Mouse (Mus musculus): Measurements from ENCODE around the gene Ppp1r37. TPM values are rescaled to one million over a fixed set of nuclear protein-coding genes. Genes with fewer than 3 reads are reported as not detected.
A peak's percentile ranks its signal among the peaks of the same experiment; 100 is the strongest.

Ppp1r37 gene
- total RNA-seq, 1 experiment = 25.3 TPM

GRCm38 (mm10) chr7:19506969-19507611 is 55.8 kb downstream of the Ppp1r37 start:
- no peak for TF ChIP-seq ZC3H11A (IDR thresholded peaks at IDR 0.05; ENCODE audit: borderline replicate concordance, low read depth, low read length)
- no peak for TF ChIP-seq HCFC1 (IDR thresholded peaks at IDR 0.05; ENCODE audit: borderline replicate concordance, insufficient read depth, low read length)
- TF ChIP-seq ZNF384 (IDR thresholded peaks at IDR 0.05; ENCODE audit: low read depth, low read length) = no peak
- TF ChIP-seq MAFK (IDR thresholded peaks at IDR 0.05; ENCODE audit: insufficient read depth, low read depth, low read length) = no peak
- no peak for TF ChIP-seq CHD2 (IDR thresholded peaks at IDR 0.05; ENCODE audit: low read depth, low read length)
- in situ Hi-C loops (cut with MboI; ENCODE audit: low sequenced_read_pairs in 2 of 2, unreplicated experiment in 2 of 2) = no loop called here

DNA sequence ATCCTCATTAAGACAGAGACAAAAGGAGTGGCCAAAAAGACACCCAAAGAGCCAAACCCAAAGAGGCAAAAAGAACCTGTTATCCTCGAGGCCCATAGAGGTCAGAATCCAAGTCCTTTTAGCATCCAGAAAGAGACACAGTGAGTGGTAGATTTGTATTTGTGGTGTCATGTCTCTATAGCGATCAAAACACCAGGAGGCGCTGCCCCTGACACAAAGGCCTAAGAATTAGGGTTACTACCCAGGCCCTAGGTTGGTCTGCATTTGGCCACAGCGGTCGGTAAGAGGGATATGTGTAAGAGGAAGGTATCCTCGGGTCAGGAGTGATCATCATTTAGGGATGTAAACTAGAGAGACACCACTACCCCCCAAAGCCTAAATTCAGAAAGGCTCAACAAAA is 56.5 kb downstream of the Ppp1r37 start:
- peaks cover 0 to 8% of the 10 kb centered on the region in 2 experiments; a peak in 1 of 4 replicates for H3K4me1 ChIP-seq (ENCODE audit: control insufficient read depth in 2 of 2, insufficient read depth in 2 of 2, low read length in 2 of 2, poor library complexity in 1 of 2)
- no peak overlapping the region for H3K27ac ChIP-seq (ENCODE audit: insufficient read depth, low read depth, low read length, poor library complexity, severe bottlenecking)
- DNase-seq (ENCODE audit: low read depth, low spot score) = no peak
- H3K4me3 ChIP-seq (ENCODE audit: insufficient read depth in 1 of 2, low read depth in 1 of 2, low read length in 2 of 2, poor library complexity in 1 of 2, severe bottlenecking in 1 of 2) = peak overlapping the region; percentile 67 to 96; a peak in 2 of 4 replicates
- TF ChIP-seq ZC3H11A (IDR thresholded peaks at IDR 0.05; ENCODE audit: borderline replicate concordance, low read depth, low read length) = no peak
- TF ChIP-seq HCFC1 (IDR thresholded peaks at IDR 0.05; ENCODE audit: borderline replicate concordance, insufficient read depth, low read length) = no peak
- TF ChIP-seq MAFK (IDR thresholded peaks at IDR 0.05; ENCODE audit: insufficient read depth, low read depth, low read length) = no peak
- TF ChIP-seq ZNF384 (IDR thresholded peaks at IDR 0.05; ENCODE audit: low read depth, low read length) = no peak
- no peak for TF ChIP-seq CHD2 (IDR thresholded peaks at IDR 0.05; ENCODE audit: low read depth, low read length)
- no peaks in the 10 kb centered on the region for H3K9me3 ChIP-seq (ENCODE audit: control insufficient read depth, insufficient read depth, low read depth, low read length)
- H3K36me3 ChIP-seq (ENCODE audit: control insufficient read depth, insufficient read depth, low read length, poor library complexity, severe bottlenecking) = no peaks in the 10 kb centered on the region
- peak overlapping the region; percentile 45; the same call in 1 of the 2 replicates for H3K9ac ChIP-seq (ENCODE audit: insufficient read depth, low read depth, low read length, poor library complexity, severe bottlenecking)
- in situ Hi-C loops (cut with MboI; ENCODE audit: low sequenced_read_pairs in 2 of 2, unreplicated experiment in 2 of 2) = no loop called here

More at GRCm38 (mm10) chr7:19506969-19507611, 55.8 kb downstream of the Ppp1r37 start:
- peak overlapping the region; percentile 45 for H3K9ac ChIP-seq (ENCODE audit: insufficient read depth, low read depth, low read length, poor library complexity, severe bottlenecking)
- DNase-seq (ENCODE audit: low read depth, low spot score) = no peak
- H3K27ac ChIP-seq (ENCODE audit: insufficient read depth, low read depth, low read length, poor library complexity, severe bottlenecking) = 0 out of 2 replicates have a peak overlapping the region, but pooled peaks have one; percentile 9
- H3K9me3 ChIP-seq (ENCODE audit: control insufficient read depth, insufficient read depth, low read depth, low read length) = no peaks in the 10 kb centered on the region
- peaks cover 0 to 8% of the 10 kb centered on the region in 2 experiments; a peak in 1 of 4 replicates for H3K4me1 ChIP-seq (ENCODE audit: control insufficient read depth in 2 of 2, insufficient read depth in 2 of 2, low read length in 2 of 2, poor library complexity in 1 of 2)
- no peaks in the 10 kb centered on the region for H3K36me3 ChIP-seq (ENCODE audit: control insufficient read depth, insufficient read depth, low read length, poor library complexity, severe bottlenecking)
- H3K4me3 ChIP-seq (ENCODE audit: insufficient read depth in 1 of 2, low read depth in 1 of 2, low read length in 2 of 2, poor library complexity in 1 of 2, severe bottlenecking in 1 of 2) = peak overlapping the region; percentile 67 to 96

DNA sequence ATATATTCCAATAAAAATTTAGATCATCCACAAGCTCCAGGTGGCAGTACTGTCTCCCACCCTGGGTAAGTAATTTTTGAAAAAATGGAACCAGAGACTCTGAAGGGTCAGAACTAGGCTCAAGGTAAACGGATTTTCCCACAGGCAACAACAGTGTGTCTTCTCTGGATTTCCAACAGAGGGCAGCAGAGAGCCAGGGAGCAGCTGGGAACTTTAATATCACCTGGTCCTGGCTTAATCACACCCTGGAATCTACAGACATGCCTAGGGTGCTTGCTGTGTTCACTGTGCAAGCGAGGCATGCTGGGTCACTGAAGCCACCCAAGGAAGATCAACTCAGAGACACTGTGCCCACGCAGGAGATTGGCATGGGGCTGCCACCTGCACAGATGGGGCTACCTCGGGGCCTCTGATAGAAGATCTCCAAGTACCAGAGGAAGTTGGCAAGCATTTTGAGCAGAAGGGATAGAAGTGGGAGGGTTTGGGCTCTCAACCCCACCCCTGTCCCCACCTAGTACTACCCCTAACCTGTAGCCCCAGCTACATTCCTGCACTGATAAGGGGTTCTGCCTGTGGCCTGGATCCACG is 59.3 kb downstream of the Ppp1r37 start:
- Histone ChIP-seq H3K4me3 (ENCODE audit: insufficient read depth in 1 of 2, low read depth in 1 of 2, low read length in 2 of 2, poor library complexity in 1 of 2, severe bottlenecking in 1 of 2) (no peak overlapping the region), H3K4me1 (ENCODE audit: control insufficient read depth in 2 of 2, insufficient read depth in 2 of 2, low read length in 2 of 2, poor library complexity in 1 of 2) (peaks cover 0 to 13% of the 10 kb centered on the region in 2 experiments; a peak in 1 of 4 replicates), H3K36me3 (ENCODE audit: control insufficient read depth, insufficient read depth, low read length, poor library complexity, severe bottlenecking) (no peaks in the 10 kb centered on the region), H3K27ac (ENCODE audit: insufficient read depth, low read depth, low read length, poor library complexity, severe bottlenecking) (no peak overlapping the region), H3K9me3 (ENCODE audit: control insufficient read depth, insufficient read depth, low read depth, low read length) (no peaks in the 10 kb centered on the region), H3K9ac (ENCODE audit: insufficient read depth, low read depth, low read length, poor library complexity, severe bottlenecking) (no peak overlapping the region)
- in situ Hi-C loops (cut with MboI; ENCODE audit: low sequenced_read_pairs in 2 of 2, unreplicated experiment in 2 of 2) = no loop called here
- no peak for TF ChIP-seq HCFC1 (IDR thresholded peaks at IDR 0.05; ENCODE audit: borderline replicate concordance, insufficient read depth, low read length)
- no peak for TF ChIP-seq CHD2 (IDR thresholded peaks at IDR 0.05; ENCODE audit: low read depth, low read length)
- no peak for TF ChIP-seq ZC3H11A (IDR thresholded peaks at IDR 0.05; ENCODE audit: borderline replicate concordance, low read depth, low read length)
- TF ChIP-seq MAFK (IDR thresholded peaks at IDR 0.05; ENCODE audit: insufficient read depth, low read depth, low read length) = no peak
- TF ChIP-seq ZNF384 (IDR thresholded peaks at IDR 0.05; ENCODE audit: low read depth, low read length) = no peak
- no peak for DNase-seq (ENCODE audit: low read depth, low spot score)

DNA sequence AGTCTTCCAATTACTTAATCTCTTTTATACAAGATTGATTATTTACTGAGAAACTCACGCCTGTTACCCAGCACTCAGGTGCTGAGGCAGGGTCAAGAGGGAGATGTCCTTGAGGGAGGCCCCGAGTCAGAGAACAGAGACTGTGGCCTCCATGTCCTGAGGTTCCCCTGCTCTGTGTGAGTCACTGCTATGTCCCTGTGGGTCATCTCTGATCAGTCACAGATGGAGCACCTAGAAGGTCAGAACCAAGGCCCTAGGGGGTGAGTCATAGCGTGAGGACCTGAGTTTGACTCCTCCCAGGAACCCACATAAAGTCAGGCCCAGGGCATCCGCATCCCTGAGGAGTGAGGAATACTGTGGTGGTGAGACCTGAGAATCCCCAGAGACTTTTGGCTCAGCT is 61.2 kb downstream of the Ppp1r37 start:
- no peaks in the 10 kb centered on the region for H3K36me3 ChIP-seq (ENCODE audit: control insufficient read depth, insufficient read depth, low read length, poor library complexity, severe bottlenecking)
- no peak overlapping the region for H3K4me3 ChIP-seq (ENCODE audit: insufficient read depth in 1 of 2, low read depth in 1 of 2, low read length in 2 of 2, poor library complexity in 1 of 2, severe bottlenecking in 1 of 2)
- H3K4me1 ChIP-seq (ENCODE audit: control insufficient read depth in 2 of 2, insufficient read depth in 2 of 2, low read length in 2 of 2, poor library complexity in 1 of 2) = peaks cover 0 to 13% of the 10 kb centered on the region in 2 experiments; a peak in 1 of 4 replicates
- no peak for DNase-seq (ENCODE audit: low read depth, low spot score)
- TF ChIP-seq ZNF384 (IDR thresholded peaks at IDR 0.05; ENCODE audit: low read depth, low read length) (no peak), ZC3H11A (IDR thresholded peaks at IDR 0.05; ENCODE audit: borderline replicate concordance, low read depth, low read length) (no peak), MAFK (IDR thresholded peaks at IDR 0.05; ENCODE audit: insufficient read depth, low read depth, low read length) (no peak), CHD2 (IDR thresholded peaks at IDR 0.05; ENCODE audit: low read depth, low read length) (no peak), HCFC1 (IDR thresholded peaks at IDR 0.05; ENCODE audit: borderline replicate concordance, insufficient read depth, low read length) (no peak)
- in situ Hi-C loops (cut with MboI; ENCODE audit: low sequenced_read_pairs in 2 of 2, unreplicated experiment in 2 of 2) = no loop called here
- H3K9me3 ChIP-seq (ENCODE audit: control insufficient read depth, insufficient read depth, low read depth, low read length) = no peaks in the 10 kb centered on the region
- no peak overlapping the region for H3K9ac ChIP-seq (ENCODE audit: insufficient read depth, low read depth, low read length, poor library complexity, severe bottlenecking)
- H3K27ac ChIP-seq (ENCODE audit: insufficient read depth, low read depth, low read length, poor library complexity, severe bottlenecking) = no peak overlapping the region
